Mouse (Mus musculus) embryonic fibroblast, embryonic 13.5 days (primary cell): ENCODE data around the gene Tomm20.

Experiments used
- CTCF ChIP-seq: IDR thresholded peaks from 2 replicates; pipeline ENCODE4 v1.5.1; 2011; ENCODE audit warnings: mild to moderate bottlenecking, control low read depth, low read length, moderate library complexity, borderline replicate concordance; ENCODE audit not compliant: insufficient read depth
- POLR2A ChIP-seq: IDR thresholded peaks from 2 replicates; pipeline ENCODE4 v1.6.1; 2011; ENCODE audit warnings: low read depth, mild to moderate bottlenecking, control low read depth, low read length, moderate library complexity

- no peak for TF ChIP-seq POLR2A
- TF ChIP-seq CTCF, result no peak
Measured at GRCm38 (mm10) chr8:126907968-126908367, 37.7 kb downstream of the Tomm20 start.
